Mouse (Mus musculus) lung, postnatal 10 days (tissue): Measurements from ENCODE around the gene Mfsd13b.
"Not testable (repeated sequence)": the region's sequence is repeated elsewhere in the genome, so short reads cannot be mapped to it uniquely, and the experiment has no call there.

Experiments
- DNase-seq: peaks from one replicate; pipeline ENCODE4 v3.0.0; 2021

Gene Mfsd13b

GRCm38 (mm10) chr7:120999021-120999530 is 16.8 kb downstream of the Mfsd13b start:
- no peak for DNase-seq

GRCm38 (mm10) chr7:121000065-121000822 is 17.9 kb downstream of the Mfsd13b start:
- DNase-seq = no peak

DNA sequence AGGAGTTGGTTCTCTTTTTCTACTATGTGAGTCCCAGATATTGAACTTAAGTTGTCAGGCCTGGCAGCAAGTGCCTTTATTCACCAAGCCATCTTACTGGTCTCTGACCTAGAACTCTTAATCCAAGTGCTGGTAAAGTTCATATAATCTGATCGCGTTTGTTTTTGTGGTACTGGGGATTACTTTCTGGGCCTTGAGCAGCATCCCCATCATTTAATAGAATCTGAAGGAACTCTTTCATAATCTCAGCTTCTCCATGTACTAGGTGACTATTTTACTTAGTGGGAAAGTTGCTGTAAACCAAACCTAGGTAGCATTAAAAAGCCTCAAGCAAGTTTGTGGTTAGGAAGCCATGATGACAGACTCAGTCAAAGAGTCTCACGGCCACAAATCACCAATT is 19.6 kb downstream of the Mfsd13b start:
- no peak for DNase-seq

- DNase-seq = no peak
Observed at GRCm38 (mm10) chr7:121002407-121002928, 20.2 kb downstream of the Mfsd13b start.

- no peak for DNase-seq
Observed at GRCm38 (mm10) chr7:121003793-121004418, 21.6 kb downstream of the Mfsd13b start.

- no peak for DNase-seq
Observed at GRCm38 (mm10) chr7:121011794-121012689, 29.7 kb downstream of the Mfsd13b start.

DNA sequence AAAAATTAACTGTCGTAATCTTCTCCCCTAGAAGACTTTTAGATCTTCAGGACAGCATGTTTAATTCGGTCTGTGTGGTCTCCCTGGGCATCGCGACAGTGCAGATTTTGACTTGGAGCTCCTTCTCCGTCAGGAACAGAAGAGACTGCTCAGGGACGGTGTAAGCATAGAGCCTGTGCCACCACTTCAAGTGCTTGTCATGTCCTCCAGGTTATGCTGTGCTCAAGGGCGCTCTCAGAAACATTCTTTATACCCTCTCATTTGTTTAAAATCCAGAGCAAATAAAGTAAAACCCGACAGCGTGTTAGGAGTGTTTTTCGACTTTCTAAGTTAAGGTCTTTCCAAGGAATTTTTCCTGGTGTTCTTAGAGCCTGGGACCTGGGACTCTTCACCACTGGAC is 32.2 kb downstream of the Mfsd13b start:
- no peak for DNase-seq

- no peak for DNase-seq
Observed at GRCm38 (mm10) chr7:121018778-121019177, 36.5 kb downstream of the Mfsd13b start.

GRCm38 (mm10) chr7:121020277-121020676 is 38.0 kb downstream of the Mfsd13b start:
- DNase-seq = peak; percentile 28

DNA sequence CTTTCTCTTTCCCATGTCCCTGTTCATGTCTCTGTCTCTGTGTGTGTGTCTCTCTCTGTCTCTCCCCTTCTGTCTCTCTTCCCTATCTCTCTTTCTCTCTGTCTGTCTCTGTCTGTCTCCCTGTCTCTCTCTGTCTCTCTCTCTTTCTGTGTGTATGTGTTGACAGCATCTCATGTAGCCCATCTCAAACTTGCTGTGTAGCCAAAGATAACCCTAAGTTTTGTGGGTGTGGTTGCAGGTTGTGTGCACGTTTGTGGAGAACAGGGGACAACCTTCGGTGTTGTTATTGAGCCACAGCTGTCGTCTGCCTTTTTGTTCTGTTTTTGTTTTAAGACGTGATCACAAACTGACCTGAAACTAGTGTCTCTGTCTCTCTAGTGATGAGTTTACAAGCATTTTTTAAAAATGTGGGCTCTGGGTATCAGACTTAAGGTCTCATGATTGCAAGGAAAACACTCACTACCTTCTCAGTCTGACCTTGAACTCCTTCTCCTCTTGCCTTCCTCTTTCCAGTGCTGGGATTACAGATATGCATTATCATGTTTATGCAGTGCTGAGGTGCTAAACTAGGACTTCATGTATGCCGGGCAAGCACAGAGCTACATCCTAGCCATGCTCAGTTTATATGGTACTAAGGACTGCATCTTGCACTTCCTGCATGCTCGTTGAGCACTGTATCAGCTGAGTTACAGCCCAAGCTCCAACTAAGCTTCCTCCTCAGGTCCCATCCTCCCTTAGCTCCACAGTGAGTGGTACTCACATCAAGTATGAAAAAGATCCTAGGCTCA is 43.1 kb downstream of the Mfsd13b start:
- no peak for DNase-seq

DNA sequence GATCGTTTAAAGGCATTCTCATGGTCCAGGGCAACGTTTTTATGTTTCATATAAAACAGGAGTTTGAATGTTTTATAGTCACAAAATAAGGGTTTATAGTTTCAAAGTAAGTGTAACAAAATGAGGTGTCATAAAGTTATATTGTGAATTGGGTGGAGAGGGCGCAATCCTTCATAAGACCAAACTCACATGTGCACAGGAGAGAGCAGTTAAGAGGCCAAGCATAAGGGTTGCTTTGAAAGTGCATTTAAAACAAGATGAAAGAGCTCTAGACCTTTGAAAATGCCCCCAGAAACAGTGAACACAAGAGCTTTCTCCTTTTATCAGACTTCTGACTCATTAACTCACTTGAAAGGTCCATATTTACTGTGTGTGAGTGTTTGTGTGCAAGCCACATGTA is 44.0 kb downstream of the Mfsd13b start:
- no peak for DNase-seq

DNA sequence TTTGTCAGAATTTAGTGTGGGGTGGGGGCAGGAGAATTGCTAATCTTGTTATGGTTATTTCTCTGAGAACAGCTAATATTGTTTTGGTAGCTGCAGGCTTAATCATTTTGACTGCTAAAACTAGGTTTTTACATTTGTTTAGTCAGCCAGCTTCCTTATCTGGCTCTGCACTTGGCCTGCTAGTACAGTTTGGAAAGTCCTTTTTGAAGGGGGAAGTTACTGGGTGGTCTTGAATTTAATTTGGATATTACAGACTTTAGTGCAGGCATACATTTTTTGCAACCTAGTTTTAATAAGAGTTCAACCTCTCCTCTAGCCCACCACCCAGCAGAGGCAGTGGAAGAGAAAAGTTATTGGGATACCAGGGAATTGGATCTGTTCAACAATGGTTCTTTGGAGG is 47.6 kb downstream of the Mfsd13b start:
- not testable (repeated sequence) for DNase-seq

DNA sequence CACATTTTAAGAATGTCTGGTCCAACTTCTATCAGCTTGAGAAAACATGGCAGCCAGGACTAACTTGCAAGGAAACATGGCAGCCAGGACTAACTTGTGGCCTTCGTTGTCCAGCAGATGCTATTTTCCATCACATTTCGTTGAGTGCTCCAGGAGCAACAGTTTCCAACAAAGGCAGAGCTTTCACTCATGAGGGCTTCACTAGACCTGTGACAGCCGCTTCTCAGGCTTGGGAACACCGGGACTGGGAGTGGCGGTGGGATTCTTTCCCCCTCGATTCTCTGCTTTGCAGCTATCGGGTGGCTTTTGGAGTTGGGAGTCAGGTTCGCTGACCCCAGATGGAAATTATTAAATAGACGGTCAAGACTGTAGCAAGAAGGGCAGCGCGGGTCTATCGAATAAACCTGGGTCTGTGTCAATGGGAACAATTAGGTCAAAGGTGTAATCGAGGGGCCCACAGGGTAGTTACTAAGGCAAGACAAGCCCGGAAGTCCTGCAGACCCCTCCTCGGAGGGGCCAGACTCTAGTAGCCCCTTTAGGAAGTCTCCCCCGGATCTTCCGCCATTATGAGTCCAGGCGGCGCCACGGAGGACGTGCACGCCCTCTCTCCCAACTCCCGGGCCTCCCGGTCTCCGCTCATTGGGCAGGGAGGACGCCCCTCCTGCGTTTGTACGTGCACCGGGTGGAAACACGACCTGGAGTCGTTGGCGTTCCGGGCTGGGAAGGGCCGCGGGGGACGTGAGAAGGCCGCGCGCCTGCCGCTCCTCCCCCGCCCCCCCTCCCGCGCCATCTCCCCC is 51.7 kb downstream of the Mfsd13b start, which contains the start of gene Mettl9:
TSS of gene Mettl9 (plus strand) at position 590 of the 797 bp plus-strand sequence.
- peak; percentile 97 for DNase-seq

DNA sequence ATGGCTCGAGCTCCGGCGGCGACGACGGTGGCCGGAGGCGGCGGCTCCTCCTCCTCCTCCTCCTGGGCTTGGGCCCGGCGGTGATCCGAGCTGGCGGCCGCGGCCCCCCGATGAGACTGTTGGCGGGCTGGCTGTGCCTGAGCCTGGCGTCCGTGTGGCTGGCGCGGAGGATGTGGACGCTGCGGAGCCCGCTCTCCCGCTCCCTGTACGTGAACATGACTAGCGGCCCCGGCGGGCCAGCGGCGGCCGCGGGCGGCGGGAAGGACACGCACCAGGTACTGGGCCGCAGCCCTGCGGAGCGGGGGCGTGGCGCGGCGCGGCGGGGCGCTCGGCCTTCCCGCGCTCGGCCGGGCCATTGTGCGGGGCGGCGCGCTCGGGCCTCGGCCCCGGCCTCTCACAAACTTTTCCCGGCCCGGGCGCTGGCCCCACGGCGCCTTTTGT is 52.4 kb downstream of the Mfsd13b start:
- no peak for DNase-seq

DNA sequence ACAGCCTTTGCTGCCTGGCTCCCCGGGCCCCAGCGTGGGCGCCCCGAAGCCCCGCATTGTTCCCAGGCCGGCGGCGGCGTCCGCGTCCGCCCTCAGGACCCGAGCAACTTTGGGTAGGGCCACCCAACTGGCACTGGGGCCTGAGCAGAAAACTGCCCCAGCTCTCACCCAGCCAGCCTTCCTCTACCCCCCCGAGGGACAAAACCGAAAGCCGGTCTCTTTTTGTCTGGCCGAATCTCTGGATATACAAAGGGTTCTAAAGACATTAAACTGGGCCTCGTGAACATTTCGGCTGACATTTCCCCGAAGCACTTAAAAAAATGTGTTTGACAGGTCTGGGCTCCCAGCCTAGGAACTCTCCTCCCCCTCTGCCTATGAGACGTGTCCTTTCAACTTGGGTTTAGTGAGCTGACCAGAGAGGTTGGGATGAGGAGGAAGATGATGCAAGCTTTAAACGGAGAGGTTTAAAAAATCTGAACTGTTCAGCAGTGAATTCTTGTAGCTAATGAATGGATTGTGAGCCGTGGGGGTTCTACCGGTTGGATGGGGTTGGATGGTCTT is 52.9 kb downstream of the Mfsd13b start:
- peak; percentile 41 for DNase-seq

DNA sequence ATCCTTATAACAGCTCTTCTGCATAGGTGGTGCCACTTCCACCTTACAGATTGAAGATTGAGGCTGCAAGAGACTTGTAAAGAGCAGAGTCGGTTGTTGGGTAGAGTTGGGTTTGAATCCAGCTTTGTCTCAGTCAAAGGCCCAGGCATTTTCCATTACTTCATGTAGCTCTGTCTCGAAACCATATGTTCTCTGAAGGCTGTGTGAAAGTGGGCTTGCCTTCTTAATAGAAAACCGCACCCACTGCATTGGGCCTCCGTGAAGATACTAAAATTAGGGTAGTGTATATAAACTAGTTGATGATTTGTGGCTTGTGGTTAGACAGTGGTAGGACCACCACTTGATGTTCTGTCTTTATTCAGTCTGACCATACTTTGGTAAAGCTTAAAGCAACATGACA is 58.3 kb downstream of the Mfsd13b start:
- DNase-seq = no peak

- DNase-seq = no peak
Observed at GRCm38 (mm10) chr7:121041989-121042388, 59.7 kb downstream of the Mfsd13b start.

DNA sequence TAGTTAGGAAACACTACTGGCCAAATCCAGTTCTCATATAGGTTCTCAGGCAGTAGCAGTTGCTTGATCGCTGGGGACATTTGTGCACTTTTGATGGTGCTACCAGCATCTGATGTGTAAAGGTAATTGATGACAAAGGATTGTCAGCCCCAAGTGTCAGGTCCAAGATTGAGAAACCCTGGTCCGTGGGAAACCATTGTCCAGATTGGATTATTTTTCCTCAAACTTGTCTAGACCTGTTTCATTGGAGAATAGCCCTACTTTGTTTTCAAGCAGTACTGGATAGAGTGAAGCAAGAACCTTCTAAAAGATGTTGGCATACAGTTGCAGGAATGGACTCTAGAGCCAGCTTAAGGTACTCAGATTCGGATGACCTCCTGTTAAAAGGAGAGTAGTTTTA is 60.7 kb downstream of the Mfsd13b start:
- DNase-seq = no peak

GRCm38 (mm10) chr7:121043510-121043909 is 61.2 kb downstream of the Mfsd13b start:
- no peak for DNase-seq

DNA sequence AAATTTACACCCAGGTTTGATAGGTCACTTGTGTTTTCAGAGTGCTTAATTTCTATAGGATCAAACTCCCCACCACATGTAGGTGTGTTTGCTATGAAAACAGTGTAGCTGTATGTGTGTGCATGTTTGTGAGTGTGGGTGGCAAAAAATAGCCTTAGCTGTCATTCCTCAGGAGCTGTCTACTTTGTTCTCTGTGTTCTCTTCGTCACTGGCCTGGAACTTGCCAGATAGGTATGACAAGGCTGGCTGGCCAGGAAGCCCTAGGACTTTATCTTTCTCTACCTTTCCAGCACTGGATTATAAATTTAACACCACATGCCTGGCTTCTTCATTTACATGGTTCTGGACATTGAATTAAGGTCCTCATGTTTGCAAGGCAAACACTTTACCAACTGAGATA is 61.9 kb downstream of the Mfsd13b start:
- no peak for DNase-seq
